Comparison of ENCODE assay signal across 8 mouse cellular contexts in the genomic region with DNA sequence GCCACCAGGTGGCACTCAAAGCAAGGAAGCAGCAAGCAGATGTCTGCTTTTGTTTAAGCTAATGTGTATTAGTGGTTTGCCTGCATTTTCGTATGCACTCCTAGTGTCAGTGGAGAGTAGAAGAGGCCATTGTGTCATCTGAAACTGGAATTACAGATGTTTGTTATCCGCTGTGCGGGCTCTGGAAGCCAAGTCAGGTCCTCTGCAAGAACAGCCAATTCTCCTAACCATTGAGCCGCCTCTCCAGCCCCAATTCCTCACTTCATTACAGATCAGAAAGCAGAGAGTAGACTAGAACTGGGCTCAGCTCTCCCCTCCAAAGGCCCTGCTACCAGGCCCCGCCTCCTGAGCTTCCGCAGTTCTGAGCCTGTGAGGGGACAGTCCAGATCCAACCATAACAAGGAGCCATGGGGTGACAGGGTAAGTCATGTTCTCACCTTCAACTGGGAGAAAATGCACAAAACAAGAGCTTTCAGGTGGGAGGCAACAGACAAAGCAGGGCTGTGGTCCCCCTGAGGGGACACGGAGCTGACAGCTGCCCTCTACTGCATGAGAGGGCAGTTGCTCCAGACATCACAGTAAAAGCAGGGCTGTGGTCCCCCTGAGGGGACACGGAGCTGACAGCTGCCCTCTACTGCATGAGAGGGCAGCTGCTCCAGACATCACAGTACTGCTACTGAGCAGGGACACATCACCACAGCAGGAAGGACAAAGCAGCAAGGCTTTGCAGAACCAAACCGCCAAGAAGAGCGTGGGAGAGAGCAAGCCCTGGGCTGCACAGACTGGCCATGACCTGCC. TPM values are rescaled to one million over a fixed set of nuclear protein-coding genes. Genes with fewer than 3 reads are reported as not detected.
A peak's percentile ranks its signal among the peaks of the same experiment; 100 is the strongest.
DNase-seq lines count a peak whose midpoint lies in the region; ATAC-seq and TF ChIP-seq lines count a peak whose summit lies in the region.

No protein-coding gene starts in this region.

- peaks cover 0 to 10% of the 10 kb centered on the region in 2 experiments; a peak in 2 of 4 replicates for H3K36me3 ChIP-seq in MEL (ENCODE audit: control insufficient read depth in 1 of 2, insufficient read depth in 2 of 2, low read length in 2 of 2)
- H3K36me3 ChIP-seq in heart, postnatal 0 days (replicated peaks; ENCODE audit: control insufficient read depth, insufficient read depth, low read length), result no peaks in the 10 kb centered on the region
- H3K36me3 ChIP-seq in limb, embryonic 12.5 days, result peaks cover 36% of the 10 kb centered on the region

- H3K9me3 ChIP-seq in MEL (replicated peaks; ENCODE audit: insufficient read depth, low read length), result no peaks in the 10 kb centered on the region
- no peaks in the 10 kb centered on the region for H3K9me3 ChIP-seq in heart, postnatal 0 days (replicated peaks; ENCODE audit: control insufficient read depth, low read length)
- no peaks in the 10 kb centered on the region for H3K9me3 ChIP-seq in limb, embryonic 12.5 days

- H3K4me3 ChIP-seq in gastrocnemius, adult 2 months, result peak overlapping the region; percentile 21; the same call in 1 of the 2 replicates
- H3K4me3 ChIP-seq in MEL (ENCODE audit: control insufficient read depth in 1 of 2, insufficient read depth in 1 of 2, low read depth in 2 of 2, low read length in 2 of 2), result no peak overlapping the region
- no peak overlapping the region for H3K4me3 ChIP-seq in heart, postnatal 0 days (ENCODE audit: low read depth, low read length)
- no peak overlapping the region for H3K4me3 ChIP-seq in limb, embryonic 12.5 days (replicated peaks)

- TF ChIP-seq POLR2A in MEL (IDR thresholded peaks at IDR 0.05; ENCODE audit: control insufficient read depth in 1 of 2, insufficient read depth in 1 of 2, low read depth in 1 of 2, low read length in 2 of 2, poor library complexity in 1 of 2), result 0 out of 4 replicates have a peak, but pooled peaks of 1 of the 2 experiments have one; percentile 5

- H3K27me3 ChIP-seq in MEL (ENCODE audit: control insufficient read depth in 1 of 2, insufficient read depth in 2 of 2, low read length in 2 of 2), result peaks cover 6 to 12% of the 10 kb centered on the region in 2 experiments
- 0 out of 2 replicates have a peak, but pooled peaks cover 2% of the 10 kb centered on the region for H3K27me3 ChIP-seq in heart, postnatal 0 days (ENCODE audit: control insufficient read depth, insufficient read depth, low read length)
- no peaks in the 10 kb centered on the region for H3K27me3 ChIP-seq in limb, embryonic 12.5 days

- WGBS in heart, postnatal 0 days, result 21% methylated on average over 10 of the region's 10 CpGs
- 22% methylated on average over 10 of the region's 10 CpGs for WGBS in limb, embryonic 12.5 days

- no peak overlapping the region for H3K9ac ChIP-seq in MEL (ENCODE audit: control insufficient read depth, low read depth, low read length, poor library complexity, severe bottlenecking)
- H3K9ac ChIP-seq in heart, postnatal 0 days (replicated peaks; ENCODE audit: low read depth, low read length), result no peak overlapping the region
- peak overlapping the region; percentile 34; the same call in 1 of the 2 replicates for H3K9ac ChIP-seq in limb, embryonic 12.5 days (replicated peaks)

- peak; percentile 67 for TF ChIP-seq CTCF in gastrocnemius, adult 2 months (IDR thresholded peaks at IDR 0.05)
- TF ChIP-seq CTCF in MEL (IDR thresholded peaks at IDR 0.05 in 2 of 3, conservative IDR thresholded peaks at IDR 0.05 in 1 of 3; ENCODE audit: control insufficient read depth in 1 of 3, insufficient read depth in 1 of 3, low read depth in 2 of 3, low read length in 3 of 3, poor library complexity in 1 of 3, severe bottlenecking in 1 of 3), result peak in 2 of 3 experiments; percentile 99 to 100; a peak in 4 of 6 replicates
- TF ChIP-seq CTCF in heart, postnatal 0 days (IDR thresholded peaks at IDR 0.05; ENCODE audit: low read depth), result peak; percentile 84

- peaks cover 6 to 14% of the 10 kb centered on the region in 2 experiments; a peak in 3 of 4 replicates for H3K4me1 ChIP-seq in MEL (ENCODE audit: control insufficient read depth in 1 of 2, insufficient read depth in 2 of 2, low read length in 2 of 2)
- H3K4me1 ChIP-seq in heart, postnatal 0 days (ENCODE audit: control insufficient read depth, insufficient read depth), result peaks cover 11% of the 10 kb centered on the region; the same call in 1 of the 2 replicates
- peaks cover 10% of the 10 kb centered on the region for H3K4me1 ChIP-seq in limb, embryonic 12.5 days (replicated peaks)

- no peak overlapping the region; the same call in 1 of the 2 replicates for H3K4me2 ChIP-seq in heart, postnatal 0 days (ENCODE audit: low read depth, low read length)
- peak overlapping the region; percentile 18 for H3K4me2 ChIP-seq in limb, embryonic 12.5 days

- H3K27ac ChIP-seq in gastrocnemius, adult 2 months, result 0 out of 2 replicates have a peak overlapping the region, but pooled peaks have one; percentile 28
- no peak overlapping the region for H3K27ac ChIP-seq in MEL (ENCODE audit: control insufficient read depth, low read depth, low read length)
- H3K27ac ChIP-seq in heart, postnatal 0 days (ENCODE audit: low read depth), result peak overlapping the region; percentile 25
- peak overlapping the region; percentile 76 for H3K27ac ChIP-seq in limb, embryonic 12.5 days

- peak; percentile 100 for TF ChIP-seq RAD21 in MEL (IDR thresholded peaks at IDR 0.05; ENCODE audit: low read depth, low read length)

- no peaks in the 10 kb centered on the region; the same call in 1 of the 2 replicates for H3K79me2 ChIP-seq in MEL (ENCODE audit: control insufficient read depth, insufficient read depth, low read length, poor library complexity)

- peak; percentile 25 for DNase-seq in gastrocnemius, adult 2 months
- no peak for DNase-seq in gastrocnemius, postnatal 25 days
- peak; percentile 96 for DNase-seq in MEL (ENCODE audit: low read depth, low spot score)
- peak; percentile 60 for DNase-seq in embryo, embryonic 11.5 days (ENCODE audit: low read depth, low spot score)
- DNase-seq in heart, postnatal 0 days (ENCODE audit: low spot score), result peak; percentile 84
- DNase-seq in urinary bladder, postnatal 4 days (ENCODE audit: low spot score in 2 of 2), result no peak

- no peak for TF ChIP-seq EP300 in MEL (IDR thresholded peaks at IDR 0.05; ENCODE audit: low read depth in 1 of 2, low read length in 2 of 2)
- TF ChIP-seq EP300 in heart, postnatal 0 days (IDR thresholded peaks at IDR 0.05; ENCODE audit: low read depth), result no peak

- peak; percentile 27; the same call in 1 of the 2 replicates for ATAC-seq in heart, postnatal 0 days (ENCODE audit: insufficient read depth, low read depth)
- peak; percentile 40; the same call in 1 of the 2 replicates for ATAC-seq in limb, embryonic 12.5 days (ENCODE audit: insufficient number of reproducible peaks, insufficient read depth, low FRiP score, low TSS enrichment, low read depth)
- ATAC-seq in monocyte, adult 5-6 weeks (replicated peaks; ENCODE audit: insufficient number of reproducible peaks, low FRiP score, low TSS enrichment, poor library complexity, severe bottlenecking), result peak; percentile 33

- intact Hi-C loops in gastrocnemius, adult 2 months (cut with DNase I), result loop anchor here (2.0 kb wide), 1 partner anchor 96 kb away; no protein-coding TSS in a partner anchor

TF ChIP-seq in MEL, 35 proteins besides CTCF, POLR2A, EP300 and RAD21 (continues in another document):
- no peak for TF ChIP-seq GATA1 (IDR thresholded peaks at IDR 0.05; ENCODE audit: low read depth, low read length)
- peak; percentile 86; the same call in 1 of the 2 replicates for TF ChIP-seq ZKSCAN1 (IDR thresholded peaks at IDR 0.05; ENCODE audit: low read depth, low read length)
- TF ChIP-seq NRF1 (IDR thresholded peaks at IDR 0.05; ENCODE audit: insufficient read depth, low read depth, low read length, poor library complexity, severe bottlenecking), result no peak
- TF ChIP-seq MAZ (IDR thresholded peaks at IDR 0.05; ENCODE audit: low read depth, low read length), result no peak
- peak; percentile 63; the same call in 1 of the 2 replicates for TF ChIP-seq JUND (IDR thresholded peaks at IDR 0.05; ENCODE audit: low read depth, low read length)
- no peak for TF ChIP-seq MAX (IDR thresholded peaks at IDR 0.05; ENCODE audit: low read length)
- TF ChIP-seq TCF12 (IDR thresholded peaks at IDR 0.05; ENCODE audit: low read depth, low read length), result no peak

RNA-seq across cellular contexts. Expression of gene Pld4, which starts 13.4 kb away (rescaled TPM):
- total RNA-seq in gastrocnemius, adult 2 months (2021), result 1 to 10 TPM; 1.7 to 4.0 TPM
- total RNA-seq in gastrocnemius, postnatal 25 days (2021), result 1 to 10 TPM; 3.5 to 3.9 TPM
- total RNA-seq in MEL (2012; rRNA removed), result 9.7 and 9.8 TPM in 2 replicates
- 10 to 100 TPM in 1 of 2 experiments, not detected in 1; 16.4 TPM for polyA plus RNA-seq in MEL (2012; ENCODE audit: insufficient read depth in 1 of 2, insufficient read length in 2 of 2, low read depth in 1 of 2, low replicate concordance in 2 of 2, missing spikeins in 1 of 2)
- 6.8 and 7.2 TPM in 2 replicates for total RNA-seq in heart, postnatal 0 days (2014; rRNA removed; ENCODE audit: low replicate concordance)
- polyA plus RNA-seq in heart, postnatal 0 days (2015; fragmentation: Nextera tagmentation; extraction: Ambion mirVana), result 3.4 and 4.7 TPM in 2 replicates
- polyA plus RNA-seq in limb, embryonic 12.5 days (2016; fragmentation: Nextera tagmentation; extraction: Ambion mirVana), result 3.1 and 4.4 TPM in 2 replicates
- 311 to 369 TPM (median 334 TPM) in 3 replicates for total RNA-seq in monocyte, adult 5-6 weeks (2017)

RNA-seq across cellular contexts. Expression of gene Cep170b, which starts 26.8 kb away (rescaled TPM):
- 10 to 100 TPM in 1 of 2 experiments, 1 to 10 TPM in 1; 9.8 to 13.6 TPM for total RNA-seq in gastrocnemius, adult 2 months (2021)
- total RNA-seq in gastrocnemius, postnatal 25 days (2021), result 1 to 10 TPM; 8.8 to 9.1 TPM
- total RNA-seq in MEL (2012; rRNA removed), result 40.0 and 49.7 TPM in 2 replicates
- 10 to 100 TPM in 1 of 2 experiments, not detected in 1; 64.0 TPM for polyA plus RNA-seq in MEL (2012; ENCODE audit: insufficient read depth in 1 of 2, insufficient read length in 2 of 2, low read depth in 1 of 2, low replicate concordance in 2 of 2, missing spikeins in 1 of 2)
- 10.1 and 17.6 TPM in 2 replicates for total RNA-seq in heart, postnatal 0 days (2014; rRNA removed; ENCODE audit: low replicate concordance)
- polyA plus RNA-seq in heart, postnatal 0 days (2015; fragmentation: Nextera tagmentation; extraction: Ambion mirVana), result 1.8 and 2.4 TPM in 2 replicates
- polyA plus RNA-seq in limb, embryonic 12.5 days (2016; fragmentation: Nextera tagmentation; extraction: Ambion mirVana), result 17.8 and 18.8 TPM in 2 replicates
- total RNA-seq in monocyte, adult 5-6 weeks (2017), result 0.29 to 0.43 TPM in 2 of 3 replicates, not detected in the other

RNA-seq across cellular contexts. Expression of gene Ahnak2, which starts 55.5 kb away (rescaled TPM):
- total RNA-seq in gastrocnemius, adult 2 months (2021), result 1 to 10 TPM; 5.0 to 8.5 TPM
- total RNA-seq in gastrocnemius, postnatal 25 days (2021), result 10 to 100 TPM in 1 of 2 experiments, 1 to 10 TPM in 1; 4.9 to 11.8 TPM
- total RNA-seq in MEL (2012; rRNA removed), result 1.2 and 2.6 TPM in 2 replicates
- 10 to 100 TPM in 1 of 2 experiments, not detected in 1; 11.4 TPM for polyA plus RNA-seq in MEL (2012; ENCODE audit: insufficient read depth in 1 of 2, insufficient read length in 2 of 2, low read depth in 1 of 2, low replicate concordance in 2 of 2, missing spikeins in 1 of 2)
- 6.8 and 10.5 TPM in 2 replicates for total RNA-seq in heart, postnatal 0 days (2014; rRNA removed; ENCODE audit: low replicate concordance)
- polyA plus RNA-seq in heart, postnatal 0 days (2015; fragmentation: Nextera tagmentation; extraction: Ambion mirVana), result 2.3 and 2.4 TPM in 2 replicates
- 0.23 and 0.26 TPM in 2 replicates for polyA plus RNA-seq in limb, embryonic 12.5 days (2016; fragmentation: Nextera tagmentation; extraction: Ambion mirVana)
- total RNA-seq in monocyte, adult 5-6 weeks (2017), result 0.67 to 1.2 TPM in 2 of 3 replicates, not detected in the other

Comparison
In these comparisons a context has a peak if more than half of its experiments do, and no peak if none do; other contexts are left out.
1. DNase-seq: peak in gastrocnemius, adult 2 months (single experiment), MEL (single experiment), embryo, embryonic 11.5 days (single experiment) and heart, postnatal 0 days (single experiment); none in gastrocnemius, postnatal 25 days (single experiment) and urinary bladder, postnatal 4 days (0 of 2).
2. RNA of gene Pld4, which starts 13.4 kb away (total RNA-seq): 311 to 369 TPM in monocyte, adult 5-6 weeks; 9.7 to 9.8 TPM in MEL, 6.8 to 7.2 TPM in heart, postnatal 0 days, 1.7 to 4.0 TPM in gastrocnemius, adult 2 months and 3.5 to 3.9 TPM in gastrocnemius, postnatal 25 days; every median in the first group is over 10 times any median in the second.
3. Peak in every context shown above with its lines, with median percentiles within 50 percentile points of each other: CTCF ChIP-seq and ATAC-seq.